ENCODE assay signal across 9 mouse cellular contexts in genomic region chr1:93128710-93129349, GRCm38 (mm10). TPM values are rescaled to one million over a fixed set of nuclear protein-coding genes. Genes with fewer than 3 reads are reported as not detected.
A peak's percentile ranks its signal among the peaks of the same experiment; 100 is the strongest.
DNase-seq lines count a peak whose midpoint lies in the region; ATAC-seq lines count a peak whose summit lies in the region.
"Had no signal": no experiment of that assay in that cellular context is flagged by ENCODE, and none has a peak within 500 bp of the region (broad histone marks: within the 10 kb centered on the region; RNA-seq: fewer than 3 reads in every experiment).

No protein-coding gene starts in this region.

- DNase-seq in hindbrain, embryonic 10.5 days (ENCODE audit: low spot score) = peak; percentile 63
- peak; percentile 81 for DNase-seq in adrenal gland, postnatal 14 days
- peak; percentile 75 to 84 for DNase-seq in left cerebral cortex, postnatal 25 days (ENCODE audit: low spot score in 2 of 2)
- peak; percentile 66 for DNase-seq in neural tube, embryonic 11.5 days (ENCODE audit: low spot score)

- no peak overlapping the region for H3K9ac ChIP-seq in hindbrain, embryonic 12.5 days
- no peak overlapping the region for H3K9ac ChIP-seq in embryonic facial prominence, embryonic 12.5 days
- H3K9ac ChIP-seq in intestine, embryonic 16.5 days (ENCODE audit: low read depth, low read length) = no peak overlapping the region
- no peak overlapping the region for H3K9ac ChIP-seq in neural tube, embryonic 11.5 days (ENCODE audit: low read length)
- H3K9ac ChIP-seq: midbrain, embryonic 12.5 days had no signal

- WGBS in hindbrain, embryonic 10.5 days = 28% methylated on average over 6 of the region's 6 CpGs
- 24% methylated on average over 6 of the region's 6 CpGs for WGBS in hindbrain, embryonic 12.5 days
- 16% methylated on average over 6 of the region's 6 CpGs for WGBS in embryonic facial prominence, embryonic 12.5 days
- 29% methylated on average over 6 of the region's 6 CpGs for WGBS in intestine, embryonic 16.5 days
- WGBS in neural tube, embryonic 11.5 days = 35% methylated on average over 6 of the region's 6 CpGs

- H3K4me3 ChIP-seq in hindbrain, embryonic 10.5 days = no peak overlapping the region
- no peak overlapping the region for H3K4me3 ChIP-seq in hindbrain, embryonic 12.5 days
- H3K4me3 ChIP-seq in embryonic facial prominence, embryonic 12.5 days = no peak overlapping the region
- H3K4me3 ChIP-seq in intestine, embryonic 16.5 days (ENCODE audit: low read length) = no peak overlapping the region
- H3K4me3 ChIP-seq in neural tube, embryonic 11.5 days (ENCODE audit: low read depth, low read length) = no peak overlapping the region
- H3K4me3 ChIP-seq: midbrain, embryonic 12.5 days had no signal

- no peak for ATAC-seq in hindbrain, embryonic 12.5 days (ENCODE audit: low FRiP score)
- ATAC-seq in embryonic facial prominence, embryonic 12.5 days (ENCODE audit: insufficient number of reproducible peaks, insufficient read depth, low FRiP score, low TSS enrichment) = no peak
- ATAC-seq in intestine, embryonic 16.5 days = peak; percentile 77
- ATAC-seq in neural tube, embryonic 11.5 days (ENCODE audit: insufficient read depth, low FRiP score, low TSS enrichment) = no peak
- no peak for ATAC-seq in inflammation-experienced regulatory T-cells, adult 6 months

- intact Hi-C loops in left cerebral cortex, postnatal 25 days (cut with DNase I) = loop anchor here (10.0 kb wide), 1 partner anchor 376 kb away; no protein-coding TSS in a partner anchor

- H3K27ac ChIP-seq in hindbrain, embryonic 10.5 days = peak overlapping the region; percentile 2; the same call in 1 of the 2 replicates
- H3K27ac ChIP-seq in hindbrain, embryonic 12.5 days = no peak overlapping the region
- no peak overlapping the region for H3K27ac ChIP-seq in embryonic facial prominence, embryonic 12.5 days
- H3K27ac ChIP-seq in intestine, embryonic 16.5 days (ENCODE audit: low read length) = no peak overlapping the region
- H3K27ac ChIP-seq in neural tube, embryonic 11.5 days (ENCODE audit: low read depth, low read length) = no peak overlapping the region
- H3K27ac ChIP-seq: midbrain, embryonic 12.5 days had no signal

- no peak overlapping the region for H3K4me2 ChIP-seq in hindbrain, embryonic 12.5 days (replicated peaks)
- H3K4me2 ChIP-seq in embryonic facial prominence, embryonic 12.5 days (replicated peaks) = 0 out of 2 replicates have a peak overlapping the region, but pooled peaks have one; percentile 1
- no peak overlapping the region for H3K4me2 ChIP-seq in intestine, embryonic 16.5 days (ENCODE audit: low read depth, low read length)
- H3K4me2 ChIP-seq in neural tube, embryonic 11.5 days (ENCODE audit: low read depth) = no peak overlapping the region
- H3K4me2 ChIP-seq: midbrain, embryonic 12.5 days had no signal

- H3K4me1 ChIP-seq in hindbrain, embryonic 10.5 days (replicated peaks) = peaks cover 19% of the 10 kb centered on the region
- H3K4me1 ChIP-seq in hindbrain, embryonic 12.5 days = peaks cover 2% of the 10 kb centered on the region; the same call in 1 of the 2 replicates
- H3K4me1 ChIP-seq in embryonic facial prominence, embryonic 12.5 days = peaks cover 6% of the 10 kb centered on the region; the same call in 1 of the 2 replicates
- peaks cover under 1% of the 10 kb centered on the region; the same call in 1 of the 2 replicates for H3K4me1 ChIP-seq in intestine, embryonic 16.5 days (ENCODE audit: control insufficient read depth, insufficient read depth, low read length)
- H3K4me1 ChIP-seq in neural tube, embryonic 11.5 days (ENCODE audit: control insufficient read depth, insufficient read depth, low read length) = no peaks in the 10 kb centered on the region
- H3K4me1 ChIP-seq: midbrain, embryonic 12.5 days had no signal

- no peaks in the 10 kb centered on the region for H3K27me3 ChIP-seq in hindbrain, embryonic 10.5 days (ENCODE audit: insufficient read depth, poor library complexity, severe bottlenecking)
- no peaks in the 10 kb centered on the region for H3K27me3 ChIP-seq in hindbrain, embryonic 12.5 days
- H3K27me3 ChIP-seq in embryonic facial prominence, embryonic 12.5 days = no peaks in the 10 kb centered on the region; the same call in 1 of the 2 replicates
- H3K27me3 ChIP-seq in intestine, embryonic 16.5 days (replicated peaks; ENCODE audit: control insufficient read depth, insufficient read depth, low read length) = no peaks in the 10 kb centered on the region
- no peaks in the 10 kb centered on the region for H3K27me3 ChIP-seq in neural tube, embryonic 11.5 days (ENCODE audit: control insufficient read depth, insufficient read depth, low read length)
- H3K27me3 ChIP-seq: midbrain, embryonic 12.5 days had no signal

- no peaks in the 10 kb centered on the region for H3K36me3 ChIP-seq in hindbrain, embryonic 10.5 days
- no peaks in the 10 kb centered on the region for H3K36me3 ChIP-seq in hindbrain, embryonic 12.5 days
- H3K36me3 ChIP-seq in embryonic facial prominence, embryonic 12.5 days = no peaks in the 10 kb centered on the region
- H3K36me3 ChIP-seq in intestine, embryonic 16.5 days (ENCODE audit: control insufficient read depth, insufficient read depth, low read length) = no peaks in the 10 kb centered on the region
- no peaks in the 10 kb centered on the region for H3K36me3 ChIP-seq in neural tube, embryonic 11.5 days (ENCODE audit: control insufficient read depth, insufficient read depth, low read length)
- H3K36me3 ChIP-seq: midbrain, embryonic 12.5 days had no signal

- H3K9me3 ChIP-seq in hindbrain, embryonic 10.5 days = no peaks in the 10 kb centered on the region
- no peaks in the 10 kb centered on the region for H3K9me3 ChIP-seq in hindbrain, embryonic 12.5 days (replicated peaks)
- no peaks in the 10 kb centered on the region for H3K9me3 ChIP-seq in embryonic facial prominence, embryonic 12.5 days
- no peaks in the 10 kb centered on the region for H3K9me3 ChIP-seq in intestine, embryonic 16.5 days (ENCODE audit: control insufficient read depth, low read length)
- no peaks in the 10 kb centered on the region for H3K9me3 ChIP-seq in neural tube, embryonic 11.5 days (ENCODE audit: control insufficient read depth, low read length)
- H3K9me3 ChIP-seq: midbrain, embryonic 12.5 days had no signal

RNA-seq across cellular contexts. Expression of gene Agxt, which starts 6.2 kb away (rescaled TPM):
- not detected in 2 replicates for polyA plus RNA-seq in hindbrain, embryonic 10.5 days (2016; fragmentation: Nextera tagmentation; extraction: Ambion mirVana)
- polyA plus RNA-seq in hindbrain, embryonic 12.5 days (2016; fragmentation: Nextera tagmentation; extraction: Ambion mirVana) = not detected in 2 replicates
- 2.3 and 40.2 TPM in 2 replicates for total RNA-seq in adrenal gland, postnatal 14 days (2021)
- polyA plus RNA-seq in embryonic facial prominence, embryonic 12.5 days (2016; fragmentation: Nextera tagmentation; extraction: Ambion mirVana) = not detected in 2 replicates
- polyA plus RNA-seq in intestine, embryonic 16.5 days (2015; fragmentation: Nextera tagmentation; extraction: Ambion mirVana) = 0.73 and 1.1 TPM in 2 replicates
- total RNA-seq in left cerebral cortex, postnatal 25 days (2021) = not detected
- polyA plus RNA-seq in neural tube, embryonic 11.5 days (2014; fragmentation: Nextera tagmentation; extraction: Ambion mirVana) = not detected in 2 replicates
- not detected for polyA plus RNA-seq in inflammation-experienced regulatory T-cells, adult 6 months (2017; shearing (Covaris generic))
- polyA plus RNA-seq: midbrain, embryonic 12.5 days had no signal

RNA-seq across cellular contexts. Expression of gene Kif1a, which starts 27.1 kb away (rescaled TPM):
- 48.2 and 79.0 TPM in 2 replicates for polyA plus RNA-seq in hindbrain, embryonic 10.5 days (2016; fragmentation: Nextera tagmentation; extraction: Ambion mirVana)
- polyA plus RNA-seq in hindbrain, embryonic 12.5 days (2016; fragmentation: Nextera tagmentation; extraction: Ambion mirVana) = 145 and 146 TPM in 2 replicates
- 18.5 and 25.5 TPM in 2 replicates for total RNA-seq in adrenal gland, postnatal 14 days (2021)
- polyA plus RNA-seq in embryonic facial prominence, embryonic 12.5 days (2016; fragmentation: Nextera tagmentation; extraction: Ambion mirVana) = 31.4 and 34.4 TPM in 2 replicates
- polyA plus RNA-seq in intestine, embryonic 16.5 days (2015; fragmentation: Nextera tagmentation; extraction: Ambion mirVana) = 14.0 and 16.0 TPM in 2 replicates
- total RNA-seq in left cerebral cortex, postnatal 25 days (2021) = 100 to 1,000 TPM; 724 to 739 TPM
- 58.0 and 73.8 TPM in 2 replicates for polyA plus RNA-seq in neural tube, embryonic 11.5 days (2014; fragmentation: Nextera tagmentation; extraction: Ambion mirVana)
- polyA plus RNA-seq in inflammation-experienced regulatory T-cells, adult 6 months (2017; shearing (Covaris generic)) = not detected

RNA-seq across cellular contexts. Expression of gene 2310007B03Rik, which starts 31.9 kb away (rescaled TPM):
- polyA plus RNA-seq in hindbrain, embryonic 10.5 days (2016; fragmentation: Nextera tagmentation; extraction: Ambion mirVana) = 0.78 and 1.1 TPM in 2 replicates
- 0.35 and 0.41 TPM in 2 replicates for polyA plus RNA-seq in hindbrain, embryonic 12.5 days (2016; fragmentation: Nextera tagmentation; extraction: Ambion mirVana)
- total RNA-seq in adrenal gland, postnatal 14 days (2021) = not detected in 2 replicates
- polyA plus RNA-seq in embryonic facial prominence, embryonic 12.5 days (2016; fragmentation: Nextera tagmentation; extraction: Ambion mirVana) = 0.09 and 0.19 TPM in 2 replicates
- 16.8 and 20.0 TPM in 2 replicates for polyA plus RNA-seq in intestine, embryonic 16.5 days (2015; fragmentation: Nextera tagmentation; extraction: Ambion mirVana)
- not detected for total RNA-seq in left cerebral cortex, postnatal 25 days (2021)
- 0.57 TPM in 1 of 2 replicates, not detected in the other for polyA plus RNA-seq in neural tube, embryonic 11.5 days (2014; fragmentation: Nextera tagmentation; extraction: Ambion mirVana)
- polyA plus RNA-seq in inflammation-experienced regulatory T-cells, adult 6 months (2017; shearing (Covaris generic)) = not detected

RNA-seq across cellular contexts. Expression of gene Crocc2, which starts 39.7 kb away (rescaled TPM):
- 0.07 and 0.30 TPM in 2 replicates for polyA plus RNA-seq in hindbrain, embryonic 10.5 days (2016; fragmentation: Nextera tagmentation; extraction: Ambion mirVana)
- polyA plus RNA-seq in hindbrain, embryonic 12.5 days (2016; fragmentation: Nextera tagmentation; extraction: Ambion mirVana) = 0.44 and 0.45 TPM in 2 replicates
- 0.07 and 0.08 TPM in 2 replicates for total RNA-seq in adrenal gland, postnatal 14 days (2021)
- 0.18 TPM in 2 replicates for polyA plus RNA-seq in embryonic facial prominence, embryonic 12.5 days (2016; fragmentation: Nextera tagmentation; extraction: Ambion mirVana)
- polyA plus RNA-seq in intestine, embryonic 16.5 days (2015; fragmentation: Nextera tagmentation; extraction: Ambion mirVana) = 0.05 and 0.07 TPM in 2 replicates
- under 1 TPM; 0.07 to 0.09 TPM for total RNA-seq in left cerebral cortex, postnatal 25 days (2021)
- polyA plus RNA-seq in neural tube, embryonic 11.5 days (2014; fragmentation: Nextera tagmentation; extraction: Ambion mirVana) = 0.12 and 0.15 TPM in 2 replicates
- not detected for polyA plus RNA-seq in inflammation-experienced regulatory T-cells, adult 6 months (2017; shearing (Covaris generic))

Comparison
In these comparisons a context has a peak if more than half of its experiments do, and no peak if none do; other contexts are left out.
1. RNA of gene Kif1a, which starts 27.1 kb away (polyA plus RNA-seq): 145 to 146 TPM in hindbrain, embryonic 12.5 days, 48.2 to 79.0 TPM in hindbrain, embryonic 10.5 days, 58.0 to 73.8 TPM in neural tube, embryonic 11.5 days, 31.4 to 34.4 TPM in embryonic facial prominence, embryonic 12.5 days and 14.0 to 16.0 TPM in intestine, embryonic 16.5 days; not detected in inflammation-experienced regulatory T-cells, adult 6 months; every median in the first group is over 10 times any median in the second.
2. Peak in every context shown above with its lines, with median percentiles within 50 percentile points of each other: DNase-seq.